In genomic region chr1:38930767-38931166, GRCm38 (mm10) we compare ENCODE assay signal across 27 mouse cellular contexts. TPM values are rescaled to one million over a fixed set of nuclear protein-coding genes. Genes with fewer than 3 reads are reported as not detected.
DNase-seq lines count a peak whose midpoint lies in the region; ATAC-seq and TF ChIP-seq lines count a peak whose summit lies in the region.
"Had no signal": no experiment of that assay in that cellular context is flagged by ENCODE, and none has a peak within 500 bp of the region (broad histone marks: within the 10 kb centered on the region; RNA-seq: fewer than 3 reads in every experiment).

No protein-coding gene starts in this region.

- H3K9me3 ChIP-seq in intestine, embryonic 16.5 days (ENCODE audit: control insufficient read depth, low read length): no peaks in the 10 kb centered on the region
- H3K9me3 ChIP-seq: embryonic facial prominence, embryonic 15.5 days; forebrain, embryonic 10.5 days; hindbrain, embryonic 10.5 days; limb, embryonic 15.5 days; neural tube, embryonic 13.5 days had no signal

- intact Hi-C loops in left cerebral cortex, adult 2 months (cut with DNase I): loop anchor here (5.0 kb wide), 1 partner anchor 42 kb away; no protein-coding TSS in a partner anchor
- intact Hi-C loops in left cerebral cortex, postnatal 10 days (cut with DNase I): no loop called here

- DNase-seq in left cerebral cortex, adult 2 months (ENCODE audit: extremely low spot score in 1 of 2, low spot score in 2 of 2): peak; percentile 12 to 32
- no peak for DNase-seq in left cerebral cortex, adult 11 months (ENCODE audit: low spot score)
- peak; percentile 10 to 32 for DNase-seq in left cerebral cortex, postnatal 10 days (ENCODE audit: extremely low spot score in 1 of 2, low spot score in 2 of 2)
- DNase-seq in kidney, postnatal 14 days: no peak
- no peak for DNase-seq in gastrocnemius, adult 8-10 months (ENCODE audit: low spot score in 2 of 2)
- DNase-seq in adrenal gland, postnatal 25 days: no peak
- DNase-seq: cerebellum, adult 11 months; cerebellum, postnatal 14 days; embryo, embryonic 11 days; heart, adult 2 months; lung, adult 18-20 months; lung, postnatal 4 days; thymus, adult 2 months had no signal

- H3K4me3 ChIP-seq in left cerebral cortex, adult 2 months: no peak overlapping the region
- no peak overlapping the region for H3K4me3 ChIP-seq in intestine, embryonic 16.5 days (ENCODE audit: low read length)
- H3K4me3 ChIP-seq: embryonic facial prominence, embryonic 15.5 days; forebrain, embryonic 10.5 days; heart, adult 2 months; hindbrain, embryonic 10.5 days; limb, embryonic 15.5 days; neural tube, embryonic 13.5 days had no signal

- H3K9ac ChIP-seq in intestine, embryonic 16.5 days (ENCODE audit: low read depth, low read length): no peak overlapping the region
- H3K9ac ChIP-seq: embryonic facial prominence, embryonic 15.5 days; limb, embryonic 15.5 days; neural tube, embryonic 13.5 days had no signal

- H3K4me2 ChIP-seq in intestine, embryonic 16.5 days (ENCODE audit: low read depth, low read length): 0 out of 2 replicates have a peak overlapping the region, but pooled peaks have one; percentile 12
- H3K4me2 ChIP-seq: embryonic facial prominence, embryonic 15.5 days; limb, embryonic 15.5 days; midbrain, embryonic 11.5 days; neural tube, embryonic 13.5 days had no signal

- ATAC-seq in intestine, embryonic 16.5 days: peak; percentile 91

- 35% methylated on average over 8 of the region's 8 CpGs for WGBS in intestine, embryonic 16.5 days

- no peak overlapping the region for H3K27ac ChIP-seq in left cerebral cortex, adult 2 months
- peak overlapping the region; percentile 19; the same call in 1 of the 2 replicates for H3K27ac ChIP-seq in intestine, embryonic 16.5 days (ENCODE audit: low read length)
- H3K27ac ChIP-seq: embryonic facial prominence, embryonic 15.5 days; forebrain, embryonic 10.5 days; heart, adult 2 months; hindbrain, embryonic 10.5 days; limb, embryonic 15.5 days; neural tube, embryonic 13.5 days had no signal

- TF ChIP-seq CTCF in left cerebral cortex, adult 2 months (IDR thresholded peaks at IDR 0.05): no peak

- H3K4me1 ChIP-seq in intestine, embryonic 16.5 days (ENCODE audit: control insufficient read depth, insufficient read depth, low read length): no peaks in the 10 kb centered on the region
- H3K4me1 ChIP-seq: embryonic facial prominence, embryonic 15.5 days; forebrain, embryonic 10.5 days; hindbrain, embryonic 10.5 days; limb, embryonic 15.5 days; neural tube, embryonic 13.5 days had no signal

- H3K27me3 ChIP-seq in intestine, embryonic 16.5 days (replicated peaks; ENCODE audit: control insufficient read depth, insufficient read depth, low read length): no peaks in the 10 kb centered on the region
- H3K27me3 ChIP-seq: embryonic facial prominence, embryonic 15.5 days; limb, embryonic 15.5 days had no signal

- H3K36me3 ChIP-seq in intestine, embryonic 16.5 days (ENCODE audit: control insufficient read depth, insufficient read depth, low read length): no peaks in the 10 kb centered on the region
- H3K36me3 ChIP-seq: embryonic facial prominence, embryonic 15.5 days; forebrain, embryonic 10.5 days; hindbrain, embryonic 10.5 days; limb, embryonic 15.5 days; neural tube, embryonic 13.5 days had no signal

RNA-seq across cellular contexts. Expression of gene Nms, which starts 8.2 kb away (rescaled TPM):
- total RNA-seq in left cerebral cortex, adult 2 months (2021): not detected
- polyA plus RNA-seq in intestine, embryonic 16.5 days (2015; fragmentation: Nextera tagmentation; extraction: Ambion mirVana): not detected in 2 replicates
- not detected for total RNA-seq in left cerebral cortex, postnatal 10 days (2021)
- not detected for total RNA-seq in gastrocnemius, adult 8-10 months (2022)
- not detected in 2 replicates for total RNA-seq in adrenal gland, postnatal 25 days (2021)
- total RNA-seq: ES-E14; gastrocnemius, adult 18-20 months; heart, adult 2 months; left cerebral cortex, adult 8-10 months had no signal
- polyA plus RNA-seq: C2C12; embryonic facial prominence, embryonic 15.5 days; forebrain, embryonic 10.5 days; heart, adult 2 months; heart, embryonic 16.5 days; kidney, embryonic 16.5 days; limb, embryonic 15.5 days; urinary bladder, adult 2 months had no signal

RNA-seq across cellular contexts. Expression of gene Chst10, which starts 32.8 kb away (rescaled TPM):
- 10 to 100 TPM; 65.1 to 66.4 TPM for total RNA-seq in left cerebral cortex, adult 2 months (2021)
- polyA plus RNA-seq in intestine, embryonic 16.5 days (2015; fragmentation: Nextera tagmentation; extraction: Ambion mirVana): 1.8 and 2.5 TPM in 2 replicates
- 10 to 100 TPM; 55.7 to 63.2 TPM for total RNA-seq in left cerebral cortex, postnatal 10 days (2021)
- under 1 TPM in 3 of 4 experiments, not detected in 1; 0.16 to 0.36 (median 0.19) TPM for total RNA-seq in gastrocnemius, adult 8-10 months (2022)
- 1.5 and 1.9 TPM in 2 replicates for total RNA-seq in adrenal gland, postnatal 25 days (2021)

RNA-seq across cellular contexts. Expression of gene Pdcl3, which starts 54.6 kb away (rescaled TPM):
- 10 to 100 TPM; 32.2 to 40.8 TPM for total RNA-seq in left cerebral cortex, adult 2 months (2021)
- 147 and 155 TPM in 2 replicates for polyA plus RNA-seq in intestine, embryonic 16.5 days (2015; fragmentation: Nextera tagmentation; extraction: Ambion mirVana)
- total RNA-seq in left cerebral cortex, postnatal 10 days (2021): 10 to 100 TPM; 40.6 to 42.0 TPM
- total RNA-seq in gastrocnemius, adult 8-10 months (2022): 10 to 100 TPM; 61.7 to 82.6 (median 76.8) TPM
- total RNA-seq in adrenal gland, postnatal 25 days (2021): 86.8 and 92.9 TPM in 2 replicates

Comparison
In these comparisons a context has a peak if more than half of its experiments do, and no peak if none do; other contexts are left out.
1. DNase-seq: peak in left cerebral cortex, adult 2 months (2 of 2) and left cerebral cortex, postnatal 10 days (2 of 2); none in left cerebral cortex, adult 11 months (single experiment), kidney, postnatal 14 days (single experiment), gastrocnemius, adult 8-10 months (0 of 2) and adrenal gland, postnatal 25 days (single experiment).
2. RNA of gene Chst10, which starts 32.8 kb away (total RNA-seq): 65.1 to 66.4 TPM in left cerebral cortex, adult 2 months and 55.7 to 63.2 TPM in left cerebral cortex, postnatal 10 days; 1.5 to 1.9 TPM in adrenal gland, postnatal 25 days and 0.16 to 0.36 TPM in gastrocnemius, adult 8-10 months; every median in the first group is over 10 times any median in the second.